Mouse (Mus musculus) embryonic facial prominence, embryonic 13.5 days (tissue): ENCODE measurements around the gene Fam187b. TPM values are rescaled to one million over a fixed set of nuclear protein-coding genes. Genes with fewer than 3 reads are reported as not detected.
A peak's percentile ranks its signal among the peaks of the same experiment; 100 is the strongest.

Source experiments
- ATAC-seq: fragments of 200-750 bp; cut with Nextera tagmentation; 2 replicates; pipeline ENCODE4 v1.8.0; 2017; ENCODE audit warnings: low read depth; ENCODE audit not compliant: insufficient number of reproducible peaks, insufficient read depth, low FRiP score, low TSS enrichment
- H3K27ac ChIP-seq: fragments of 300-500 bp; sonication (generic); 2 replicates; pipeline ENCODE4 v1.5.1; 2015; ENCODE audit warnings: moderate library complexity, mild to moderate bottlenecking, inconsistent platforms
- H3K27me3 ChIP-seq: fragments of 300-500 bp; sonication (generic); 2 replicates; pipeline ENCODE4 v1.6.1; 2015; ENCODE audit warnings: mild to moderate bottlenecking, inconsistent platforms
- H3K36me3 ChIP-seq: fragments of 300-500 bp; sonication (generic); 2 replicates; pipeline ENCODE4 v1.6.1; 2015; ENCODE audit warnings: mild to moderate bottlenecking, inconsistent platforms
- H3K4me1 ChIP-seq: fragments of 300-500 bp; sonication (generic); 2 replicates; pipeline ENCODE4 v1.6.1; 2015; ENCODE audit warnings: inconsistent platforms
- H3K4me2 ChIP-seq: fragments of 300-500 bp; sonication (generic); 2 replicates; pipeline ENCODE4 v1.6.1; 2015; ENCODE audit warnings: moderate library complexity, mild to moderate bottlenecking, inconsistent platforms
- H3K4me3 ChIP-seq: fragments of 300-500 bp; sonication (generic); 2 replicates; pipeline ENCODE4 v1.5.1; 2015; ENCODE audit warnings: mild to moderate bottlenecking, inconsistent platforms
- H3K9ac ChIP-seq: fragments of 300-500 bp; sonication (generic); 2 replicates; pipeline ENCODE4 v1.6.1; 2015; ENCODE audit warnings: mild to moderate bottlenecking, inconsistent platforms
- H3K9me3 ChIP-seq: fragments of 300-500 bp; sonication (generic); 2 replicates; pipeline ENCODE4 v1.6.1; 2016; ENCODE audit warnings: inconsistent platforms
- WGBS: fragments of 180-500 bp; shearing (Covaris S2); methylation state at CpG from one replicate; pipeline ENCODE4 v1.1.7; 2015; ENCODE audit warnings: mixed read lengths; 5-methylcytosine and 5-hydroxymethylcytosine counted together
- polyA plus RNA-seq: library from polyadenylated mRNA; unstranded; fragments of >200 nt; fragmentation: Nextera tagmentation; extraction: Ambion mirVana; gene quantifications from 2 replicates; pipeline ENCODE4 v1.2.1, GENCODE M21; 2015

Fam187b gene
- polyA plus RNA-seq, 1 experiment from 2014 or later = 1.5 TPM

DNA sequence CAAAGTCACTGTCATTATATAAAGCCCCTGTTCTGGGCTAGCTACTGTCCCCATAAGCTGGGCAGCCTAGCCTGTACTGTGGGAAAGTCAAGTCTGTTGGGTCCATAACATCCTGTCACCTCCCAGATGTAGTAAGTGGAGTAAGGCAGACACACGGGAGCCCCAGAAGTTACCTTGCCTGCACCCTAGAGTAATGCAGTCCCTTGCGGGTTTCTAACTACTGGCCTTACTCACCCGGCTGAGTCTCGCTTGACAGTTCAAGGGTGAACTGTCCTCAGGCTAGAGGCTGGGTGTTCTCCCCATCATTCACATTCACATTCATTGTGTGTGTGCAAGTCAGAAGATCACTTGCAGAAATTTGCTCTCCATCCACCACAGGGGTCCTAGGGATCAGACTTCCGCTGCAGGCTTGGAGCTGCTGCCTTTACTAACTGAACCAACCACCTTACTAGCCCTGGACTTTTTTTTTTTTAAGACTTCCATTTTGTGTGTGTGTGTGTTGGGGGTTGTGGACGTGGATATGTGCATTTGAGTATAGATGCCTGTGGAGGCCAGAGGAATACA is 13.7 kb upstream of the Fam187b start:
- Histone ChIP-seq H3K27me3 (no peaks in the 10 kb centered on the region), H3K4me1 (peaks cover 23% of the 10 kb centered on the region), H3K9me3 (no peaks in the 10 kb centered on the region), H3K9ac (no peak overlapping the region), H3K36me3 (peaks cover 19% of the 10 kb centered on the region), H3K4me2 (no peak overlapping the region), H3K27ac (no peak overlapping the region), H3K4me3 (no peak overlapping the region)
- WGBS = 82% methylated on average over 6 of the region's 6 CpGs
- ATAC-seq = no peak

DNA sequence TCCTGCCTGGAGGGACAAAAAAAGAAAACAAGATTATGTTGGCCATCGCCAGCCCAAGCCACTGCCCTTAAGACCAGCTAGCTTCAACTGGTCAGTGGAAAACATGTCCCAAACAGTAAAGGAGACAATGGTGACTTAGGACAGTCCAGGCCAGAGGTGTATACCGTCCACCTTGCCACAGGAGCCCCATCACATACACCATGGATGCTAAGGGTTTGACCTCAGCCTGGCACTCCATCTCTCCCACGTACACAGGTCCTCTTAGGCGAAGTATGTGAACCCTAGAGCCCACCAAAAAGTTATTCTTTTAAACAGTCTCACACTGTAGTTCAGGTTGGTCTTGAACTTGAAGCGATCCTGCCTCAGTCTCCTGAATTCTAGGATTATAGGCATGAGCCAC is 10.7 kb upstream of the Fam187b start:
- no peaks in the 10 kb centered on the region for H3K27me3 ChIP-seq
- H3K9ac ChIP-seq = no peak overlapping the region
- H3K4me1 ChIP-seq = peaks cover 12% of the 10 kb centered on the region
- H3K4me2 ChIP-seq = no peak overlapping the region
- WGBS = 89% methylated on average over 5 of the region's 5 CpGs
- H3K27ac ChIP-seq = no peak overlapping the region
- no peak for ATAC-seq
- H3K9me3 ChIP-seq = no peaks in the 10 kb centered on the region
- peaks cover 14% of the 10 kb centered on the region for H3K36me3 ChIP-seq
- no peak overlapping the region for H3K4me3 ChIP-seq

DNA sequence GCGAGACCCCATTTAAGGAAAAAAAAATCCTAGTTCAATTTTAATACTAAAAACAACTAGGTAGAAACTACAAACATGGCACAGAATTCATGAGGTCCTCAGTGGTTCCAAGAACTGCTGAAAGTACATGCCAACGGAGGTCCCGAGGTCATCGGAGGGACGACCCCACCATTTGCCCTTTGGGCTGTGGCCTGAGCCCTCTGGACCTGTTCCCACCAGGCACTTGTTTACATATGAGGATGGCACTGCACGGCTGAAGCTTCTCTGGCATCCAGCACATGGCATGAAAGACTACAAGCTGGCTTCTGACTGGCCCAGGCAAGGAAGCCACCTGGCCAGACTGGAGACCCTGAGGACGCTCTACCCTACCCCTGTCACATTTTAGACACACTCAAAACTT is 9.2 kb upstream of the Fam187b start:
- no peaks in the 10 kb centered on the region for H3K9me3 ChIP-seq
- no peak for ATAC-seq
- H3K4me3 ChIP-seq = no peak overlapping the region
- no peak overlapping the region for H3K9ac ChIP-seq
- 87% methylated on average over 7 of the region's 7 CpGs for WGBS
- H3K27me3 ChIP-seq = no peaks in the 10 kb centered on the region
- H3K4me2 ChIP-seq = no peak overlapping the region
- no peak overlapping the region for H3K27ac ChIP-seq
- H3K36me3 ChIP-seq = peaks cover 2% of the 10 kb centered on the region; the same call in 1 of the 2 replicates
- no peaks in the 10 kb centered on the region for H3K4me1 ChIP-seq

DNA sequence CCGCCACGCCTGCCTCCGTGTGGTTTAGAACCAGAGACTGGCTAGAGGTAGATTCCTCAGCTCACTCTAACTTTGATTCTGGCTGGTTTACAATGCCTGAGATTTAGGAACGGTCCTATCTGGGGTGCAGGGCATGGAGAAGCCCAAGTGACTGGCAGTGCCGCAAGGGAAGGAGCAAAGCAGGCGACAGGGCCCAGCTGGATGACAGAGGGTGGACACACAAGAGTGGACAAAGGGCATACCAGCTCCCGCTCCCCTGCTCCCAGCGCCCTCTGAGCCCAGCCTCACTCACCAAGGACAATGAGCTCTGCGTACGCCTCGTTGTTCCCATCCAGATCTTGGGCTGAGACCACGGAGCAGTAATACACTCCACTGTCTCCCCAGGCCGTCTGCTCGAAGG is 7.9 kb upstream of the Fam187b start:
- 85% methylated on average over 14 of the region's 14 CpGs for WGBS
- no peaks in the 10 kb centered on the region; the same call in 1 of the 2 replicates for H3K36me3 ChIP-seq
- H3K4me2 ChIP-seq = no peak overlapping the region
- no peaks in the 10 kb centered on the region for H3K27me3 ChIP-seq
- no peaks in the 10 kb centered on the region for H3K9me3 ChIP-seq
- ATAC-seq = no peak
- no peak overlapping the region for H3K27ac ChIP-seq
- H3K9ac ChIP-seq = no peak overlapping the region
- no peak overlapping the region for H3K4me3 ChIP-seq
- no peaks in the 10 kb centered on the region for H3K4me1 ChIP-seq

DNA sequence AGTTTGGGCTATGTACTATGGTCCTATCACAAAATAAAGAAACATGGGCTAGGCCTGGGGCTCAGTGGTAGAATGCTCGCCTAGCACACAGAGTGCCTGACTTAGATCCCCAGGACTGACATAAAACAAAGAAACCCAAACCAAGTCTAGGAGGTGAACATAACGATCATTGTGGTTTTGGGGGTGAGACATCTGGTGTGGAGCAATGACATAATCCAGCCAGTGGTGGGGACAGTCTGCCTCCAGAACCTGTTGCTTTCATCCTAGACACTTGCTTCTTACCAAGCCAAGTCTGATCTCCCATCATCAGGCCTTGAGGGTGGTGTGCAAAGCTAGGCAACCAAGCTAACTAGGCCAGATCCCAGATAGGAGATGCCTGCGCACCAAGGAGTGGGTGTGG is 6.9 kb upstream of the Fam187b start:
- WGBS = 57% methylated on average over 3 of the region's 3 CpGs
- ATAC-seq = no peak

DNA sequence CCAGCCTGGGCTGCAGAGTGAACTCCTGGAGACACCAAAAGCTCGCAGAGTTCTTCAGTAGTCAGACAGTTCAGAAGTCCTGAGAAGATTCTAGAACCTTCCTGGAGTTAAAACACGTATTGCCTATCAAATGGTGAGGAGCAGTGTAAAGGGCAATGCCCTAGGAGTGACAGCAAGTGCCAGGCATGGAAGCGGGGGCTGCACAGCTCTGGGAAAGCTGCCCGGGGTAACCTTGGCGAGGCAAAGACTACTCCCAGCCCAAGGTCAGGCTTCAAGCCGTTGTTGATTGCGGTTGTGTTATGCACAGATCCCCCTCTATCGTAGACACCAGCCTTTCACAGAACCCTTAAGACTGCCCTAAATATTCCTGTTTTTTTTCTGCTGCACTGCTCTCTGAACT is 5.0 kb upstream of the Fam187b start:
- no peak overlapping the region for H3K4me3 ChIP-seq
- H3K27me3 ChIP-seq = peaks cover 23% of the 10 kb centered on the region
- H3K27ac ChIP-seq = no peak overlapping the region
- no peaks in the 10 kb centered on the region for H3K9me3 ChIP-seq
- H3K4me1 ChIP-seq = peaks cover 7% of the 10 kb centered on the region; the same call in 1 of the 2 replicates
- 92% methylated on average over 8 of the region's 8 CpGs for WGBS
- H3K4me2 ChIP-seq = no peak overlapping the region
- no peak overlapping the region for H3K9ac ChIP-seq
- ATAC-seq = no peak
- H3K36me3 ChIP-seq = no peaks in the 10 kb centered on the region

More for the DNA sequence above, 6.9 kb upstream of the Fam187b start:
- Histone ChIP-seq H3K4me1 (no peaks in the 10 kb centered on the region), H3K27me3 (peaks cover 3% of the 10 kb centered on the region), H3K27ac (no peak overlapping the region), H3K36me3 (no peaks in the 10 kb centered on the region), H3K4me2 (no peak overlapping the region), H3K9ac (no peak overlapping the region), H3K9me3 (no peaks in the 10 kb centered on the region), H3K4me3 (no peak overlapping the region)

DNA sequence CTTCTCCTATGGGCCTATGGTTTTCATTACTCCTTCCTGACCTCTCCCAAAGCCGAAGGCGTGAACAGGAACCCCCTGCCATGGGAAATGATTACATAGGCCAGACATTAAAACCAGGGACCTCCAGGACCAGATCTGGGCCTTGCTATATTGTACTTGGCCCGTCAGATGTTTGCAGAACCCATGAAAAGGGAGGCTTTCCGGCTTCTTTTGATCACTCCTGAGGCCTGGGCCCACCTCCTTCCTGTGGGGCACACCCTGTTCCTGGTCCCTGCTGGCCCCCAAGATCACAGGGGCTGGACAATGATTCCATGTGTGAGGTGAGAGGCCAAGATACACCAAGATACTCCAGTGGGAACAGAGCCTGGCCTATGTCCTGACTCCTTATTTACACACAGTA is 4.4 kb upstream of the Fam187b start:
- no peaks in the 10 kb centered on the region for H3K9me3 ChIP-seq
- WGBS = 81% methylated on average over 4 of the region's 4 CpGs
- H3K4me1 ChIP-seq = peaks cover 8% of the 10 kb centered on the region; the same call in 1 of the 2 replicates
- H3K9ac ChIP-seq = no peak overlapping the region
- H3K4me3 ChIP-seq = no peak overlapping the region
- H3K36me3 ChIP-seq = no peaks in the 10 kb centered on the region
- H3K27me3 ChIP-seq = peaks cover 27% of the 10 kb centered on the region
- no peak overlapping the region for H3K27ac ChIP-seq
- ATAC-seq = no peak
- H3K4me2 ChIP-seq = no peak overlapping the region

DNA sequence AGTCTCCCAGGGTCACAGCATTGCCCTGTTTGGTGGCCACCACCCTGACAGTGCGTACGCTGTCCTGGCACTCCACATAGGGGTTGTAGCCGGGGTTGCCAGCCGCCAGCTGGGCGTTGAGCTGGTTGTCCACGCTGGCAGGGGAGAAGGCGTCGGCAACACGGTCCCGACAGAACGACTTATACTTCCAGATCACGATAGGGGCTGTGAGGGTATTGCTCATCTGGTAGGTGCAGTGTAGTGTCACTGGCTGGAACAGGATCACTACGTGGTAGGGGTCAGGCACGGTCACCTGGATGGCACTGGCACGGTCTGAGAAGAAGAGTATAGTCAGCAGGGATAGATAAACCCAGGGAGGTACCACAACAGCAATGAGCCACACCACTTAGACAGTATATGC is 1.7 kb upstream of the Fam187b start:
- H3K4me2 ChIP-seq = peak overlapping the region; percentile 62
- H3K27me3 ChIP-seq = peaks cover 27% of the 10 kb centered on the region
- H3K4me1 ChIP-seq = peaks cover 8% of the 10 kb centered on the region; the same call in 1 of the 2 replicates
- ATAC-seq = no peak
- H3K4me3 ChIP-seq = peak overlapping the region; percentile 44
- H3K36me3 ChIP-seq = no peaks in the 10 kb centered on the region
- H3K27ac ChIP-seq = no peak overlapping the region
- WGBS = 89% methylated on average over 15 of the region's 15 CpGs
- no peaks in the 10 kb centered on the region for H3K9me3 ChIP-seq
- H3K9ac ChIP-seq = no peak overlapping the region

DNA sequence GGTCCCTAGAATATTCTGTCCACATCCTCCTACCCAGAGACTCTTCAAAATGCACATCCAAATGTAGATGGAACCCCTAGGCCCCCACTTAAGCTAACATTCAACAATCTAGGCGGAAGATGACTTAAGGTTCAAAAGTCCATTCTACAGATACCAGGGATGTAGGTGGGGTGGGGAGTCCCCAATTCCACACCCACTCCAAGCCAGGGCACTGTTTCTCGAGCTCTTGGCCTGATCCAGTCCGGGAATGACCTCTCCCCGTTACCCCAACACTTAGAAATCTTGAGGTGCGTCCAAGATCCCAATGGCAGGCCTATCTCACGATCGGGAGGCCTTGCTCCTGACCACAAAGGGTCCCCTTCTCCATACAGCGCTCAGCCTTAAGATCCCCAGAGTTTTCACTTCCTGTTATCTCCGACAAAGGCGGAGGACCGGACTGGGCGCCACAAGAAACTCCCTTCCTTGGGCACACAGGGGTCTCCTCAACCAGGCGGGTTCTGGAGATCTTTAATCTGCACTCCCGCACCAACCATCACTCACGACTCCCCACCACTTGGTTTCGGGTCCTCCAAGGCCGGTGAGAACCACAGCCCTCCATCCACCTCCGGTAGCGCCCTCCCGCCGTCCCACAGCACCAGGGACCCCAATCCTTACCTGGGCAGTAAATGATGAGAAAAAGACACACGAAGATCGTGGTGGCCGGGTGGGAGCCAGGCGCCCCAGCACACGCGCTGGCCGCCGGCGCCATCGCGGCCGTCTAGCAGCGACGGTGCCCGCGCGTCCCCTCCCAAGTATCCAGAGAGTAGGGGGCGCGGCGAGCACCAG is 952 bp upstream of the Fam187b start:
- peaks cover 8% of the 10 kb centered on the region; the same call in 1 of the 2 replicates for H3K4me1 ChIP-seq
- H3K36me3 ChIP-seq = no peaks in the 10 kb centered on the region
- peak overlapping the region; percentile 44 for H3K4me3 ChIP-seq
- peak; percentile 5; the same call in 1 of the 2 replicates for ATAC-seq
- H3K27me3 ChIP-seq = peaks cover 27% of the 10 kb centered on the region
- H3K9me3 ChIP-seq = no peaks in the 10 kb centered on the region
- 0 out of 2 replicates have a peak overlapping the region, but pooled peaks have one; percentile 22 for H3K27ac ChIP-seq
- peak overlapping the region; percentile 62 for H3K4me2 ChIP-seq
- peak overlapping the region; percentile 70 for H3K9ac ChIP-seq
- WGBS = 3% methylated on average over 41 of the region's 41 CpGs

DNA sequence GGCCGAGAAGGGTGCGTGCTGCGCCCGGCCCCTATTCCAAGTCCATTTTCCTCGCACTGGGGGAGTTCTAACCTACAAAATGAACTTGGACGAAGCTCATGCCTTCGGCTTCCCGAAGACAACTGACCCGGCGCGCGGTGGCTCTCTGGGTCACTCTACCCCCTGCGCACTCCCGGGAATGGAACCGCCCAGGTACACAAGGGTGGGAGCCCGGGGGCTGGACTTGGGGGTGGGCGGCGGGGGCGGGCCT is 414 bp upstream of the Fam187b start, which contains the start of gene Lsr:
Gene Lsr (minus strand): TSS at position 214 of the 250 bp plus-strand sequence.
- Histone ChIP-seq H3K4me1 (peaks cover 8% of the 10 kb centered on the region; the same call in 1 of the 2 replicates), H3K4me2 (peak within 1 kb of the TSS; percentile 62), H3K9me3 (no peaks in the 10 kb centered on the region), H3K36me3 (no peaks in the 10 kb centered on the region), H3K27ac (peak within 1 kb of the TSS; percentile 69), H3K4me3 (peak within 1 kb of the TSS; percentile 44), H3K27me3 (peaks cover 27% of the 10 kb centered on the region), H3K9ac (peak within 1 kb of the TSS; percentile 70)
- WGBS = under 1% methylated on average over 19 of the region's 19 CpGs
- peak; percentile 74 for ATAC-seq

DNA sequence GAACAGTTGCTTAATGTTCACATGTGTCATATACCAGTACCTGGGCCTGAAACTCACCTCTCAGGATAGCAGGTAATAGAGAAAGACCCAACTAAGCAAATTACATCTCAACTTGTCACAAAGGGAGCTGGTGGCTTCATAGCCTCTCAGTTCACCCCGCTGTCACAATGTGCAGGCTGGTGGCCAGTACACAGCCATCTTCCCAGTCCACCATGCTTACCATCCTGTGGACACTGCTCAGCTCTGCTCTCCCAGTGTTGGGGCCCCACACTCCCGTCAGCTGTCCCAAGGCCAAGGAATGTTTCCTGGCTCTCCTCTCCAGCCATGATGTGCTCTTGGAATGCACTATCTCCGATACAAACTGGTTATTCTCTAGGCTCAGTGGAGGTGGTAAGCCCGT is 8.1 kb downstream of the Fam187b start:
- ATAC-seq = no peak
- Histone ChIP-seq H3K4me1 (no peaks in the 10 kb centered on the region), H3K36me3 (no peaks in the 10 kb centered on the region)

DNA sequence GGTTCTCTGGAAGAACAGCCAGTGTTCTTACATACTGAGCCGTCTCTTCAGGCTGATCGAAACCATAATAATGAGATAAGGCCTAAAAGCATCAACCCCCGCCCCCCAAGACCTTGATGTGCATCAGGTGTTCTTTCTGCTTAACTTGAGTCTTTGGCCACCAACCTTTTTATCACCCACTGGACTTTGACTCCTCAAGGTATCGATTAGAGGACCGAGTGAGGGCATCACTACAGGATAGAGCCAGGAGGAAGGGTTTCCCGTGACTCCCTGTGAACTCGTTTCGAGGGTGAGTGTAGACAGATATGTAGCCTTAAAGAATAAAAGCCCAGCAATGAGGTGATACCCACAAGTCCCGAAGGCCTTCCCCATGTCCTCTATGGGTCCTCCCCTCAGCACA is 11.8 kb downstream of the Fam187b start:
- no peaks in the 10 kb centered on the region for H3K36me3 ChIP-seq
- whole genome bisulfite sequencing = 82% methylated on average over 9 of the region's 9 CpGs
- no peaks in the 10 kb centered on the region for H3K27me3 ChIP-seq
- ATAC-seq = no peak
- H3K4me2 ChIP-seq = no peak overlapping the region
- H3K27ac ChIP-seq = no peak overlapping the region
- H3K9ac ChIP-seq = no peak overlapping the region
- H3K4me3 ChIP-seq = no peak overlapping the region
- no peaks in the 10 kb centered on the region for H3K9me3 ChIP-seq
- no peaks in the 10 kb centered on the region for H3K4me1 ChIP-seq

More for the DNA sequence above, 8.1 kb downstream of the Fam187b start:
- Histone ChIP-seq H3K27ac (no peak overlapping the region), H3K9ac (no peak overlapping the region), H3K9me3 (no peaks in the 10 kb centered on the region), H3K4me3 (no peak overlapping the region), H3K27me3 (no peaks in the 10 kb centered on the region), H3K4me2 (no peak overlapping the region)
- 87% methylated on average over 4 of the region's 4 CpGs for WGBS
